Comparison of ENCODE assay signal across 8 mouse cellular contexts in genomic region chr4:150870963-150871391, GRCm38 (mm10). TPM values are rescaled to one million over a fixed set of nuclear protein-coding genes. Genes with fewer than 3 reads are reported as not detected.
DNase-seq lines count a peak whose midpoint lies in the region; ATAC-seq lines count a peak whose summit lies in the region.

No protein-coding gene starts in this region.

- H3K9ac ChIP-seq in hindbrain, embryonic 12.5 days = no peak overlapping the region
- H3K9ac ChIP-seq in hindbrain, embryonic 16.5 days (ENCODE audit: low read depth, low read length) = no peak overlapping the region
- H3K9ac ChIP-seq in intestine, embryonic 16.5 days (ENCODE audit: low read depth, low read length) = no peak overlapping the region
- no peak overlapping the region for H3K9ac ChIP-seq in stomach, embryonic 16.5 days (ENCODE audit: low read length)

- WGBS in hindbrain, embryonic 12.5 days = 86% methylated on average over 13 of the region's 13 CpGs
- WGBS in hindbrain, embryonic 16.5 days = 85% methylated on average over 13 of the region's 13 CpGs
- WGBS in intestine, embryonic 16.5 days = 76% methylated on average over 13 of the region's 13 CpGs
- 65% methylated on average over 13 of the region's 13 CpGs for WGBS in stomach, embryonic 16.5 days

- DNase-seq in urinary bladder, postnatal 14 days (ENCODE audit: low spot score) = peak; percentile 58
- DNase-seq in urinary bladder, postnatal 10 days (ENCODE audit: low spot score) = no peak
- DNase-seq in layer of hippocampus, adult 18-20 months (ENCODE audit: low spot score in 2 of 2) = no peak
- DNase-seq in gastrocnemius, adult 18-20 months (ENCODE audit: low spot score) = no peak

- peaks cover 26% of the 10 kb centered on the region for H3K36me3 ChIP-seq in hindbrain, embryonic 12.5 days
- H3K36me3 ChIP-seq in hindbrain, embryonic 16.5 days (ENCODE audit: control insufficient read depth, insufficient read depth, low read length) = peaks cover 8% of the 10 kb centered on the region; the same call in 1 of the 2 replicates
- H3K36me3 ChIP-seq in intestine, embryonic 16.5 days (ENCODE audit: control insufficient read depth, insufficient read depth, low read length) = peaks cover 6% of the 10 kb centered on the region; the same call in 1 of the 2 replicates
- H3K36me3 ChIP-seq in stomach, embryonic 16.5 days (ENCODE audit: control insufficient read depth, insufficient read depth, low read length) = peaks cover 10% of the 10 kb centered on the region; the same call in 1 of the 2 replicates

- no peaks in the 10 kb centered on the region for H3K27me3 ChIP-seq in hindbrain, embryonic 12.5 days
- H3K27me3 ChIP-seq in hindbrain, embryonic 16.5 days (replicated peaks; ENCODE audit: control insufficient read depth, insufficient read depth, low read length) = no peaks in the 10 kb centered on the region
- H3K27me3 ChIP-seq in intestine, embryonic 16.5 days (replicated peaks; ENCODE audit: control insufficient read depth, insufficient read depth, low read length) = no peaks in the 10 kb centered on the region
- H3K27me3 ChIP-seq in stomach, embryonic 16.5 days (ENCODE audit: control insufficient read depth, insufficient read depth, low read length) = no peaks in the 10 kb centered on the region

- H3K4me3 ChIP-seq in hindbrain, embryonic 12.5 days = no peak overlapping the region
- no peak overlapping the region for H3K4me3 ChIP-seq in hindbrain, embryonic 16.5 days (ENCODE audit: low read length)
- no peak overlapping the region for H3K4me3 ChIP-seq in intestine, embryonic 16.5 days (ENCODE audit: low read length)
- H3K4me3 ChIP-seq in stomach, embryonic 16.5 days (replicated peaks; ENCODE audit: low read length) = no peak overlapping the region

- peak overlapping the region; percentile 31; the same call in 1 of the 2 replicates for H3K27ac ChIP-seq in hindbrain, embryonic 12.5 days
- no peak overlapping the region for H3K27ac ChIP-seq in hindbrain, embryonic 16.5 days (ENCODE audit: low read depth, low read length)
- H3K27ac ChIP-seq in intestine, embryonic 16.5 days (ENCODE audit: low read length) = peak overlapping the region; percentile 55; the same call in 1 of the 2 replicates
- H3K27ac ChIP-seq in stomach, embryonic 16.5 days (ENCODE audit: low read length) = peak overlapping the region; percentile 92

- no peaks in the 10 kb centered on the region for H3K9me3 ChIP-seq in hindbrain, embryonic 12.5 days (replicated peaks)
- H3K9me3 ChIP-seq in hindbrain, embryonic 16.5 days (ENCODE audit: control insufficient read depth, low read length) = no peaks in the 10 kb centered on the region
- H3K9me3 ChIP-seq in intestine, embryonic 16.5 days (ENCODE audit: control insufficient read depth, low read length) = no peaks in the 10 kb centered on the region
- H3K9me3 ChIP-seq in stomach, embryonic 16.5 days (replicated peaks; ENCODE audit: control insufficient read depth, low read length) = no peaks in the 10 kb centered on the region

- no peak for ATAC-seq in hindbrain, embryonic 12.5 days (ENCODE audit: low FRiP score)
- ATAC-seq in hindbrain, embryonic 16.5 days = no peak
- no peak for ATAC-seq in intestine, embryonic 16.5 days
- 0 out of 2 replicates have a peak, but pooled peaks have one; percentile 35 for ATAC-seq in stomach, embryonic 16.5 days (ENCODE audit: insufficient read depth, low FRiP score)

- H3K4me1 ChIP-seq in hindbrain, embryonic 12.5 days = peaks cover 16% of the 10 kb centered on the region
- H3K4me1 ChIP-seq in hindbrain, embryonic 16.5 days (ENCODE audit: control insufficient read depth, insufficient read depth, low read depth, low read length) = peaks cover 13% of the 10 kb centered on the region
- peaks cover 18% of the 10 kb centered on the region for H3K4me1 ChIP-seq in intestine, embryonic 16.5 days (ENCODE audit: control insufficient read depth, insufficient read depth, low read length)
- H3K4me1 ChIP-seq in stomach, embryonic 16.5 days (ENCODE audit: control insufficient read depth, insufficient read depth, low read length) = peaks cover 32% of the 10 kb centered on the region

- H3K4me2 ChIP-seq in hindbrain, embryonic 12.5 days (replicated peaks) = no peak overlapping the region
- H3K4me2 ChIP-seq in hindbrain, embryonic 16.5 days (ENCODE audit: low read length) = no peak overlapping the region
- H3K4me2 ChIP-seq in intestine, embryonic 16.5 days (ENCODE audit: low read depth, low read length) = no peak overlapping the region
- peak overlapping the region; percentile 31; the same call in 1 of the 2 replicates for H3K4me2 ChIP-seq in stomach, embryonic 16.5 days (ENCODE audit: low read depth, low read length)

RNA-seq across cellular contexts. Expression of gene Errfi1, which starts 17.3 kb away (rescaled TPM):
- 29.9 and 31.2 TPM in 2 replicates for polyA plus RNA-seq in hindbrain, embryonic 12.5 days (2016; fragmentation: Nextera tagmentation; extraction: Ambion mirVana)
- 27.2 and 32.1 TPM in 2 replicates for polyA plus RNA-seq in hindbrain, embryonic 16.5 days (2015; fragmentation: Nextera tagmentation; extraction: Ambion mirVana)
- polyA plus RNA-seq in intestine, embryonic 16.5 days (2015; fragmentation: Nextera tagmentation; extraction: Ambion mirVana) = 28.0 and 28.2 TPM in 2 replicates
- polyA plus RNA-seq in stomach, embryonic 16.5 days (2015; fragmentation: Nextera tagmentation; extraction: Ambion mirVana) = 29.4 and 30.8 TPM in 2 replicates
- 10 to 100 TPM; 45.7 to 60.5 TPM for total RNA-seq in layer of hippocampus, adult 18-20 months (2021)
- total RNA-seq in gastrocnemius, adult 18-20 months (2021) = 10 to 100 TPM; 24.9 to 35.9 TPM

RNA-seq across cellular contexts. Expression of gene Park7, which starts 43.3 kb away (rescaled TPM):
- 336 and 340 TPM in 2 replicates for polyA plus RNA-seq in hindbrain, embryonic 12.5 days (2016; fragmentation: Nextera tagmentation; extraction: Ambion mirVana)
- 390 and 413 TPM in 2 replicates for polyA plus RNA-seq in hindbrain, embryonic 16.5 days (2015; fragmentation: Nextera tagmentation; extraction: Ambion mirVana)
- polyA plus RNA-seq in intestine, embryonic 16.5 days (2015; fragmentation: Nextera tagmentation; extraction: Ambion mirVana) = 390 and 416 TPM in 2 replicates
- polyA plus RNA-seq in stomach, embryonic 16.5 days (2015; fragmentation: Nextera tagmentation; extraction: Ambion mirVana) = 362 and 368 TPM in 2 replicates
- total RNA-seq in layer of hippocampus, adult 18-20 months (2021) = 100 to 1,000 TPM; 241 to 256 TPM
- 100 to 1,000 TPM; 750 to 787 TPM for total RNA-seq in gastrocnemius, adult 18-20 months (2021)

RNA-seq across cellular contexts. Expression of gene Tnfrsf9, which starts 43.4 kb away (rescaled TPM):
- polyA plus RNA-seq in hindbrain, embryonic 12.5 days (2016; fragmentation: Nextera tagmentation; extraction: Ambion mirVana) = 0.30 and 0.31 TPM in 2 replicates
- polyA plus RNA-seq in hindbrain, embryonic 16.5 days (2015; fragmentation: Nextera tagmentation; extraction: Ambion mirVana) = 0.36 and 0.40 TPM in 2 replicates
- 2.4 and 2.5 TPM in 2 replicates for polyA plus RNA-seq in intestine, embryonic 16.5 days (2015; fragmentation: Nextera tagmentation; extraction: Ambion mirVana)
- polyA plus RNA-seq in stomach, embryonic 16.5 days (2015; fragmentation: Nextera tagmentation; extraction: Ambion mirVana) = 0.84 and 1.3 TPM in 2 replicates
- total RNA-seq in layer of hippocampus, adult 18-20 months (2021) = under 1 TPM; 0.82 to 0.89 TPM
- under 1 TPM; 0.21 to 0.46 TPM for total RNA-seq in gastrocnemius, adult 18-20 months (2021)
